Mouse (Mus musculus) hindbrain, embryonic 16.5 days (tissue): Measurements from ENCODE around the gene Gjb4. TPM values are rescaled to one million over a fixed set of nuclear protein-coding genes. Genes with fewer than 3 reads are reported as not detected.

Experiments
- ATAC-seq: fragments of 200-750 bp; cut with Nextera tagmentation; 2 replicates; pipeline ENCODE4 v1.8.0; 2017; ENCODE audit warnings: moderate TSS enrichment, moderate library complexity
- H3K27ac ChIP-seq: fragments of 300-500 bp; sonication (generic); 2 replicates; pipeline ENCODE4 v1.5.1; 2014; ENCODE audit warnings: low read depth, mild to moderate bottlenecking, control low read depth, low read length, moderate library complexity
- H3K27me3 ChIP-seq: fragments of 300-500 bp; sonication (generic); replicated peaks from 2 replicates; pipeline ENCODE4 v1.6.1; 2014; ENCODE audit warnings: low read length; ENCODE audit not compliant: control insufficient read depth, insufficient read depth
- H3K36me3 ChIP-seq: fragments of 300-500 bp; sonication (generic); 2 replicates; pipeline ENCODE4 v1.6.1; 2014; ENCODE audit warnings: mild to moderate bottlenecking, low read length, moderate library complexity, mixed read lengths; ENCODE audit not compliant: control insufficient read depth, insufficient read depth
- H3K4me1 ChIP-seq: fragments of 300-500 bp; sonication (generic); 2 replicates; pipeline ENCODE4 v1.6.1; 2014; ENCODE audit warnings: low read depth, low read length; ENCODE audit not compliant: control insufficient read depth, insufficient read depth
- H3K4me2 ChIP-seq: fragments of 300-500 bp; sonication (generic); 2 replicates; pipeline ENCODE4 v1.6.1; 2014; ENCODE audit warnings: mild to moderate bottlenecking, low read length, control low read depth, moderate library complexity
- H3K4me3 ChIP-seq: fragments of 300-500 bp; sonication (generic); 2 replicates; pipeline ENCODE4 v1.5.1; 2014; ENCODE audit warnings: mild to moderate bottlenecking, low read length, control low read depth, moderate library complexity
- H3K9ac ChIP-seq: fragments of 300-500 bp; sonication (generic); 2 replicates; pipeline ENCODE4 v1.6.1; 2014; ENCODE audit warnings: low read depth, mild to moderate bottlenecking, control low read depth, low read length, moderate library complexity
- H3K9me3 ChIP-seq: fragments of 300-500 bp; sonication (generic); 2 replicates; pipeline ENCODE4 v1.6.1; 2014; ENCODE audit warnings: mild to moderate bottlenecking, low read length, moderate library complexity; ENCODE audit not compliant: control insufficient read depth
- WGBS: fragments of 180-500 bp; shearing (Covaris S2); extraction: QIAGEN DNeasy Blood & Tissue Kit; methylation state at CpG from one replicate; pipeline ENCODE4 v1.1.7; 2014; 5-methylcytosine and 5-hydroxymethylcytosine counted together
- polyA plus RNA-seq: library from polyadenylated mRNA; unstranded; fragments of >200 nt; fragmentation: Nextera tagmentation; extraction: Ambion mirVana; gene quantifications from 2 replicates; pipeline ENCODE4 v1.2.1, GENCODE M21; 2015

The Gjb4 gene
- polyA plus RNA-seq, 1 experiment from 2014 or later = not detected

- Histone ChIP-seq H3K4me1 (peaks cover 16% of the 10 kb centered on the region), H3K4me2 (no peak overlapping the region; the same call in 1 of the 2 replicates), H3K9me3 (no peaks in the 10 kb centered on the region), H3K36me3 (no peaks in the 10 kb centered on the region), H3K9ac (no peak overlapping the region), H3K27ac (no peak overlapping the region), H3K4me3 (no peak overlapping the region), H3K27me3 (peaks cover 16% of the 10 kb centered on the region)
- ATAC-seq = no peak
- WGBS = 14% methylated on average over 13 of the region's 13 CpGs
These were observed 22.7 kb downstream of the Gjb4 start for GRCm38 (mm10) chr4:127331171-127331570.

GRCm38 (mm10) chr4:127330181-127331100 lies 23.4 kb downstream of the Gjb4 start, which contains the start of gene Gjb3:
Gene Gjb3 (minus strand): TSS chr4:127330844.
- Histone ChIP-seq H3K9ac (peak within 1 kb of the TSS; percentile 42), H3K27me3 (peaks cover 16% of the 10 kb centered on the region), H3K36me3 (no peaks in the 10 kb centered on the region), H3K27ac (no peak within 1 kb of the TSS), H3K4me3 (peak within 1 kb of the TSS; percentile 36), H3K9me3 (no peaks in the 10 kb centered on the region), H3K4me2 (peak within 1 kb of the TSS; percentile 61), H3K4me1 (peaks cover 16% of the 10 kb centered on the region)
- WGBS = 2% methylated on average over 49 of the region's 49 CpGs
- peak; percentile 37; the same call in 1 of the 2 replicates for ATAC-seq

DNA sequence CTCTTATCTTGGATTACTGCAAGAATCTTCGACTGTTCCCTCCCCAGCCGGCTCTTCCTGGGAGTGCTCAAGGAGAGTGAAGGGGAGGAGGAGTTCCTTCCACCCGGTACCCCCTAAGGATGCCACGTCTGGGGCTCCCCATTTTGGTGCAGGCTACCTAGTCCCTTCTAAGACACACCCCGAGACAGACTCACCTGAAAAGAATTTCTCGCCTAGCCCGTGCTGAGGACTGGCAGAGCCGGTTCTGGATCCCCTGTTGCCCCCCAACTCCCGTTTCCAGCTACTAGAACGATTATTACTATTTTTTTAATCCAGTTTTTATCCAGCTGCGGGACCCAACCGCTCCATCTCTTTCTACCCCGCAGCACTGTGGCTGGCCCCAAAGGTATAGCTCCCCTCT lies 24.1 kb downstream of the Gjb4 start:
- Histone ChIP-seq H3K27me3 (peaks cover 16% of the 10 kb centered on the region), H3K9ac (no peak overlapping the region), H3K27ac (no peak overlapping the region), H3K4me3 (peak overlapping the region; percentile 36), H3K9me3 (no peaks in the 10 kb centered on the region), H3K4me1 (peaks cover 16% of the 10 kb centered on the region), H3K36me3 (no peaks in the 10 kb centered on the region), H3K4me2 (peak overlapping the region; percentile 61)
- 5% methylated on average over 13 of the region's 13 CpGs for WGBS
- ATAC-seq = no peak

DNA sequence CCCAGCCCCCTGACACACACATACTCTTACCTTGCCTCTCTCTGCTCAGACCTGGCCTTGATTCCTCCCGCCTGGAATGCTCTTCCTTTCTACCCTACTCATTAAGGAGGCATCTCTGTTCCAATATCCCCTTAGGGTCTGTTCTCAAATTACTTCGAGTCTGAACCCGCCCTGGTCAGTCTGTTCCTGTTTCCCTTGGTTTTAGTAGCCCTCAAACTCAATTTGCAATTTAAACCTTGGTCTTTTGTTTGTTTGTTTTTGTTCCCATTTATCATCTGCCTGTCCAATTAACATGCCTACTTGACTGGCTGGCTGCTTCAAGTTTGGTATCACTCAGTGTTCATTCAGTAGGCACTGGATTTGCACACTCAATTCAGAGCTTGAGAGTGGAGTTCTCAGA lies 24.8 kb downstream of the Gjb4 start:
- H3K4me1 ChIP-seq = peaks cover 16% of the 10 kb centered on the region
- no peak overlapping the region for H3K4me3 ChIP-seq
- H3K36me3 ChIP-seq = no peaks in the 10 kb centered on the region
- no peak overlapping the region for H3K4me2 ChIP-seq
- no peaks in the 10 kb centered on the region for H3K9me3 ChIP-seq
- ATAC-seq = no peak
- H3K9ac ChIP-seq = no peak overlapping the region
- H3K27me3 ChIP-seq = peaks cover 16% of the 10 kb centered on the region
- H3K27ac ChIP-seq = no peak overlapping the region
- 21% methylated on average over 3 of the region's 3 CpGs for WGBS

DNA sequence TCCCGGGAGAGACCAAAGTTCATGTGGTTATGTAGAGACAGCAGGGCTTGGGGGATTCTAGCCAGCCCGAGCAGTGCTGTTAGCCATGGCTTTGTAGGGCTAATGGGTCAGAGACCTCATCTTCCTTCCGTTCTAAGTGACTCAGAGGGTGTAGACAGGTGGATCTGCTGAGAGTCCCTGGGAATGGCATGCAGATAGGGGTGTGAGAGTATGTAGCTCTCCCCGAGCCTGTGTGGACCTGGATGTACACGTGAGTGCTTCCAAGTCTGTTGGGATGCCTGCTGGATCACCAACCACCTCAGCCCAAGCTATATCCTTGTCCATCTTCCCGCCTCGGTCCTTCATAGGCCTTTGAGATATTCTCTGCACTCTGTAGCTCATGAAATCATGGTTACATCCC lies 25.5 kb downstream of the Gjb4 start:
- no peak overlapping the region for H3K4me2 ChIP-seq
- no peak overlapping the region for H3K9ac ChIP-seq
- no peaks in the 10 kb centered on the region for H3K9me3 ChIP-seq
- peaks cover 16% of the 10 kb centered on the region for H3K27me3 ChIP-seq
- H3K4me3 ChIP-seq = no peak overlapping the region
- no peak overlapping the region for H3K27ac ChIP-seq
- peaks cover 16% of the 10 kb centered on the region for H3K4me1 ChIP-seq
- 75% methylated on average over 7 of the region's 7 CpGs for WGBS
- no peak for ATAC-seq
- no peaks in the 10 kb centered on the region for H3K36me3 ChIP-seq

GRCm38 (mm10) chr4:127327749-127328148 lies 26.1 kb downstream of the Gjb4 start:
- Histone ChIP-seq H3K36me3 (no peaks in the 10 kb centered on the region), H3K4me1 (peaks cover 16% of the 10 kb centered on the region), H3K27me3 (peaks cover 14% of the 10 kb centered on the region), H3K4me2 (no peak overlapping the region), H3K9me3 (no peaks in the 10 kb centered on the region), H3K9ac (no peak overlapping the region), H3K27ac (no peak overlapping the region), H3K4me3 (no peak overlapping the region)
- no peak for ATAC-seq
- WGBS = 82% methylated on average over 6 of the region's 6 CpGs

GRCm38 (mm10) chr4:127327258-127327657 lies 26.6 kb downstream of the Gjb4 start:
- Histone ChIP-seq H3K27me3 (peaks cover 13% of the 10 kb centered on the region), H3K9me3 (no peaks in the 10 kb centered on the region), H3K9ac (no peak overlapping the region), H3K27ac (no peak overlapping the region), H3K4me3 (no peak overlapping the region), H3K4me2 (no peak overlapping the region), H3K36me3 (no peaks in the 10 kb centered on the region), H3K4me1 (peaks cover 16% of the 10 kb centered on the region)
- no peak for ATAC-seq
- WGBS = 64% methylated on average over 7 of the region's 7 CpGs

DNA sequence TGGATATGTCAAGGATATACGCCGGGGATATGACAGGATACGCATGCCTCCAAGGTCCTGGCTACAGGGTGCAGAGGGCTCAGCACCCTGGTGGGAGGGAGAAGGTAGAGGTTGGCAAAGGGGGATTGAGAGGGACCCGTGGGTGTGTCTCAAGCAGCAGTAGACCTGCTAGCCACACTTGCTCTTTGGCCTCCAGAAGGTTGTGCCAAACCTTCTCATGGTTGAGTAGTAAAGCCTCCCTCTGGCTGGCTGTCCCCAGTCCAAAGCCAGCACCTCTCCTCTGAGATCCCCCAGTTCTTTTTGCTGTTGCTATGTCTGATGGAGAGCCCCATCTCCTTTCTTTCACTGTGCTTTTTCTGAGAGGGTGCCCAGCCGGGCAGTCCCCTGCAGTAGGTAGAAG lies 28.6 kb downstream of the Gjb4 start:
- WGBS = 83% methylated on average over 5 of the region's 5 CpGs
- Histone ChIP-seq H3K4me1 (peaks cover 7% of the 10 kb centered on the region), H3K27me3 (peaks cover 2% of the 10 kb centered on the region; the same call in 1 of the 2 replicates), H3K36me3 (no peaks in the 10 kb centered on the region), H3K4me3 (no peak overlapping the region), H3K9me3 (no peaks in the 10 kb centered on the region), H3K4me2 (no peak overlapping the region), H3K27ac (no peak overlapping the region), H3K9ac (no peak overlapping the region)
- 0 out of 2 replicates have a peak, but pooled peaks have one; percentile 8 for ATAC-seq

DNA sequence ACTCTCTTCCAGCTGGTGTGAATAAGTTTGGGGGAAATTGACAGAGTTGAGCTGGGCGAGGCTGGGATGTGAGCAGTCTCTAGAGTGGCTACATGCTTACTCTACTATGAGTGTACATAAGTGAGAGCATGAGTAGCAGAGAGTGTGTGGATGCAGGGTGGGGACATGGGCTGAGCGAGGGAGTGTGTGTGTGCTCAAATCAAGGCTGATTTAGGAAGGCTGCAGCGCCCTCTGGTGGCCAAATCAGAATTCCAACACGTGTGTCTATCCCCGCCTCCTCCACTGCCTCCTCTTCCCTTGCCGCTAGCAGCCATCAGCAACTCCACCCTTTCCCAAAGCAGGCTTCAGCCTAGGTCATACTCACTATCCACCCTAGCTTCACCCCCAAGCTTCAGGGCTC lies 29.1 kb downstream of the Gjb4 start:
- H3K9ac ChIP-seq = no peak overlapping the region
- peaks cover 2% of the 10 kb centered on the region for H3K4me1 ChIP-seq
- no peak overlapping the region for H3K27ac ChIP-seq
- no peak overlapping the region for H3K4me3 ChIP-seq
- no peaks in the 10 kb centered on the region for H3K9me3 ChIP-seq
- WGBS = 7% methylated on average over 6 of the region's 6 CpGs
- H3K4me2 ChIP-seq = no peak overlapping the region
- ATAC-seq = peak; percentile 83
- no peaks in the 10 kb centered on the region for H3K27me3 ChIP-seq
- H3K36me3 ChIP-seq = no peaks in the 10 kb centered on the region
